In genomic region chr1:165252027-165252671, GRCm38 (mm10) we compare ENCODE assay signal across 8 mouse cellular contexts. TPM values are rescaled to one million over a fixed set of nuclear protein-coding genes. Genes with fewer than 3 reads are reported as not detected.
DNase-seq lines count a peak whose midpoint lies in the region.

No protein-coding gene starts in this region.

- peaks cover 2% of the 10 kb centered on the region; the same call in 1 of the 2 replicates for H3K4me1 ChIP-seq in embryonic facial prominence, embryonic 10.5 days

- DNase-seq in right cerebral cortex, adult 2 months (ENCODE audit: low spot score in 2 of 2) = peak; percentile 31 to 54
- no peak for DNase-seq in right cerebral cortex, postnatal 25 days
- DNase-seq in adrenal gland, adult 2 months = peak; percentile 57
- peak; percentile 71 for DNase-seq in embryonic facial prominence, embryonic 10.5 days (ENCODE audit: low spot score)
- peak; percentile 55 for DNase-seq in heart, adult 8-10 months (ENCODE audit: low spot score)
- DNase-seq in kidney, postnatal 4 days = peak; percentile 81 to 84
- DNase-seq in mesoderm, embryonic 11.5 days (ENCODE audit: low read depth, low spot score) = peak; percentile 71
- peak; percentile 42 for DNase-seq in thymus, postnatal 25 days

- 46% methylated on average over 11 of the region's 11 CpGs for WGBS in embryonic facial prominence, embryonic 10.5 days

- H3K9me3 ChIP-seq in embryonic facial prominence, embryonic 10.5 days = no peaks in the 10 kb centered on the region

- no peak overlapping the region for H3K4me3 ChIP-seq in embryonic facial prominence, embryonic 10.5 days

- peak overlapping the region; percentile 24; the same call in 1 of the 2 replicates for H3K27ac ChIP-seq in embryonic facial prominence, embryonic 10.5 days (replicated peaks)

- no peaks in the 10 kb centered on the region for H3K27me3 ChIP-seq in embryonic facial prominence, embryonic 10.5 days (replicated peaks; ENCODE audit: low read depth, poor library complexity, severe bottlenecking)

- no peaks in the 10 kb centered on the region for H3K36me3 ChIP-seq in embryonic facial prominence, embryonic 10.5 days (replicated peaks)

RNA-seq across cellular contexts. Expression of gene Tiprl, which starts 15.4 kb away (rescaled TPM):
- total RNA-seq in adrenal gland, adult 2 months (2021) = 10 to 100 TPM; 45.0 to 46.3 TPM
- 32.6 and 44.9 TPM in 2 replicates for polyA plus RNA-seq in adrenal gland, adult 2 months (2012; rRNA removed)
- 94.8 and 105 TPM in 2 replicates for polyA plus RNA-seq in embryonic facial prominence, embryonic 10.5 days (2016; fragmentation: Nextera tagmentation; extraction: Ambion mirVana)
- total RNA-seq in heart, adult 8-10 months (2022) = 10 to 100 TPM; 30.0 to 36.4 (median 34.8) TPM

RNA-seq across cellular contexts. Expression of gene Gpr161, which starts 43.4 kb away (rescaled TPM):
- total RNA-seq in adrenal gland, adult 2 months (2021) = 1 to 10 TPM in 1 of 2 experiments, under 1 TPM in 1; 0.58 to 1.1 TPM
- 0.71 and 0.75 TPM in 2 replicates for polyA plus RNA-seq in adrenal gland, adult 2 months (2012; rRNA removed)
- 1.7 TPM in 2 replicates for polyA plus RNA-seq in embryonic facial prominence, embryonic 10.5 days (2016; fragmentation: Nextera tagmentation; extraction: Ambion mirVana)
- 1 to 10 TPM; 1.0 to 1.8 (median 1.2) TPM for total RNA-seq in heart, adult 8-10 months (2022)

RNA-seq across cellular contexts. Expression of gene Sft2d2, which starts 57.9 kb away (rescaled TPM):
- 10 to 100 TPM; 28.4 to 31.2 TPM for total RNA-seq in adrenal gland, adult 2 months (2021)
- 22.4 and 29.7 TPM in 2 replicates for polyA plus RNA-seq in adrenal gland, adult 2 months (2012; rRNA removed)
- 11.8 and 12.1 TPM in 2 replicates for polyA plus RNA-seq in embryonic facial prominence, embryonic 10.5 days (2016; fragmentation: Nextera tagmentation; extraction: Ambion mirVana)
- total RNA-seq in heart, adult 8-10 months (2022) = 10 to 100 TPM; 14.2 to 18.1 (median 15.5) TPM
